Mouse (Mus musculus): ENCODE results near the gene Tmcc3.

- TF ChIP-seq CTCF (IDR thresholded peaks at IDR 0.05; ENCODE audit: extremely low read depth, insufficient read depth, insufficient read length, insufficient replicate concordance) (no peak), POLR2A (IDR thresholded peaks at IDR 0.05; ENCODE audit: low read depth, low read length) (no peak)
These were observed 245.8 kb downstream of the Tmcc3 start for GRCm38 (mm10) chr10:94557428-94558149.
